Mouse (Mus musculus): ENCODE measurements around the gene Slc28a1. TPM values are rescaled to one million over a fixed set of nuclear protein-coding genes. Genes with fewer than 3 reads are reported as not detected.
"Not testable (repeated sequence)": the region's sequence is repeated elsewhere in the genome, so short reads cannot be mapped to it uniquely, and the experiment has no call there.

The Slc28a1 gene
- total RNA-seq, 2 experiments from 2014 or later = 0.19 to 0.20 TPM

DNA sequence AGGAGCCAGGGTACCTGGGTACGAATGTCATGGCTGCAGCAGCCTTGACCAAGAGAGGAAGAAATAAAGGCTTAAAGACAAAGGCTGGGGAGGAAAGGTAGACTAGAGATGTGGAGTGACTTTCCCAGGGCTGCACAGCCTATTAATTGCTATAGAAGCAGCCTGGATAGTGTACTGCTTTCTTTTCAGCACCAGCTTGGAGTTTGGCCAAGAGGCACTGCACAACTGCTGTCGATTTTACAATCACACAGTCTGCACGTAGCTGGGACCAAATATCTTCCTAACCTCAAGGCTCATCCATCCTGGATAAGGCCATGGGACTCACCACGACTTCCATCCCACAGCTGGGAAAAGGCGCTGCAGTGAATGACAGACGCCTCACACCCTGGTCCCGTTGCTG is 54.8 kb downstream of the Slc28a1 start:
- no peak for DNase-seq

DNA sequence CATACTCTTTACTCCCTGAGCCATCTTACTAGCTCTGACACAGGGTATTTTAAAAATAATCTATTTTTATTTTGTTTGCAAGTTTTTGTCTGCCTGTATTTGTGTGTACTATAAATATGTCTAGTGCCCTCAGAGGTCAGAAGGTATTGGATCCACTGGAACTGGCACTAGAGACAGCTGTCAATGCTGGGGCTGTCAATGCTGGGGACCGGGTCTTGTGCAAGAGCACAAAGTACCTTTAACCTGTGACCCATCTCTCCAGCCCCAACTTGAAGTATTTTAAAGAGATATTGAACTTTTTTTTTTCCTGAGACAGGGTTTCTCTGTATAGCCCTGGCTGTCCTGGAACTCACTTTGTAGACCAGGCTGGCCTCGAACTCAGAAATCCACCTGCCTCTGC is 59.3 kb downstream of the Slc28a1 start:
- DNase-seq = no peak

GRCm38 (mm10) chr7:81174654-81175053 is 60.1 kb downstream of the Slc28a1 start:
- no peak for DNase-seq

GRCm38 (mm10) chr7:81176187-81176769 is 61.7 kb downstream of the Slc28a1 start:
- no peak for DNase-seq

DNA sequence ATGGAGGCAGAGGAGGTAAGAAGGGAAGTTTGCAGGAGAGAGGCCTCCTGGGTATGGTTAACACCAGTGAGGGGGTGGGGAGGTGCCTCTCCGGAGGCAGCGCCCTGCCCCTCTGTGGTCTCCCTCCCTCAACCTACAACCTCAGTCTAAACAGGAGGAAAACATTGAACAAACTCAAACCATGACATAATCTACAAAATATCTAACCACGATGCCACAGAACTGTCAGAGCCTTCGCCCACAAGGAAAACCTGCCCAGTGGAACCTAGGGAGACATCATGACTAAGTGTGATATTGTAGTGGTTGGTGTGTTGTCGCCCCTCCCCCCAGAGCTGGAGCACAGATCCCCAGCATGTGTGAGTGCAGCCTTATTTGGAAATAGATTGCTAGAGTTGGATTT is 64.9 kb downstream of the Slc28a1 start:
- no peak for DNase-seq

GRCm38 (mm10) chr7:81182492-81183175 is 68.0 kb downstream of the Slc28a1 start:
- peak; percentile 48 for DNase-seq

DNA sequence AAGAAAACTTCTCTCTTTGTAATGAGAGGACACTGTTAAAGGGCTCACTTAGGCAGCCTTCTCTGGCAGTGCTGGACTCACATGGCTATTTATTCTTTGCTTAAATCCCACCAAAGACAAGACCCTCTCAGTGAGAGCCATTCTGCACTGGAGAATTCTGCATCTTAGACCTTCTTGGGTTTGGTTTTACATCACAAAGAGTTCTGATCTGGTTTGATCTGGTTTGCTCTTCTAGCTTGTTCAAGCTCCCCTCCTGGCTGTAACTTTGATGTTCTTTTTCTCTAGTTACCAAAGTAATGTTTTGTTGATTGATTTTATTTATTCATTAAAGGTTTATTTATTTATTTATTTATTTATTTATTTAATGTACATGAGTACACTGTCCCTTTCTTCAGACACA is 68.6 kb downstream of the Slc28a1 start:
- no peak for DNase-seq

GRCm38 (mm10) chr7:81184136-81184535 is 69.5 kb downstream of the Slc28a1 start:
- DNase-seq = no peak

GRCm38 (mm10) chr7:81184651-81185050 is 70.1 kb downstream of the Slc28a1 start:
- DNase-seq = no peak

- not testable (repeated sequence) for DNase-seq
These were observed 71.4 kb downstream of the Slc28a1 start for GRCm38 (mm10) chr7:81186036-81186435.

- DNase-seq = no peak
These were observed 74.6 kb downstream of the Slc28a1 start for GRCm38 (mm10) chr7:81189180-81189579.

- DNase-seq = no peak
These were observed 80.9 kb downstream of the Slc28a1 start for GRCm38 (mm10) chr7:81195509-81195908.

DNA sequence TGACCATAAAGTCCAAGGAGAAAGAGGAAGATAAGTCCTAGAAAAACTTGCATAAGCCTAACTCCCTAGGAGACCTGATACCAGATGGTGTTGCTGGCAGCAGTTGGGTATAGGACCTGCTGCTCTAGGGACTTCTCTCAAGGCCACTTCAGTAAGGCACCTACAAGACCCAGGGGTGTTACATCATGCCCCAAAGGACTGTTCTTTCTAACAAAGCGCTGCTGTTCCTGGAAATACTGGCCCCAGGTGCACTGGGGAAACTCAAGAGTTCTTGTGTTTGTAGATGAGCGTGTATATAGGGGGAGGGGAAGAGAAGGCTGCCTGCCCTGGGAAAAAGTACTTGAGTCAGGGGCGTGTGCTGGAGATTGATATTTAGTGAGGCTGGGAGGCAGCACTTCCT is 82.2 kb downstream of the Slc28a1 start:
- no peak for DNase-seq

DNA sequence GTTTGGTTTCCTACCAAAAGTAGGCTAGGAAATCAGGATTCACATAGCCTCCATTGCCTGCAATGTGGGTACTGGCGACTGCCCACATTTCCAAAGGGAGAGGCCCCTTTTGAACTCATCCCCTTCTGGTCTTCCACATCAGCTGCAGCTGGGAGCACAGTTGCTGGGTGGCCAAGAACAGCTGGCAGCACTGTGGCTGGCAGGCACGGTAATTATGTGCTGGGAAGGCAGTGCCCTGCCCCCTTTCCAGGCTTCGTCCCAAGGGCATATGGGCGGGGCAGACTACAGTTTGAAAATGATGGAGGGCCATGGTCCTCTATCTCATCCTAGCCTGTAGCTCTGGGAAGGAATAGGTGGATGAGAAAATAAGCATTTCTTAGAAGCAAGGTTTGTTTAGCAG is 83.9 kb downstream of the Slc28a1 start:
- peak; percentile 31 for DNase-seq

- no peak for DNase-seq
These were observed 84.5 kb downstream of the Slc28a1 start for GRCm38 (mm10) chr7:81199109-81199508.

- no peak for DNase-seq
These were observed 85.2 kb downstream of the Slc28a1 start for GRCm38 (mm10) chr7:81199757-81200156.

DNA sequence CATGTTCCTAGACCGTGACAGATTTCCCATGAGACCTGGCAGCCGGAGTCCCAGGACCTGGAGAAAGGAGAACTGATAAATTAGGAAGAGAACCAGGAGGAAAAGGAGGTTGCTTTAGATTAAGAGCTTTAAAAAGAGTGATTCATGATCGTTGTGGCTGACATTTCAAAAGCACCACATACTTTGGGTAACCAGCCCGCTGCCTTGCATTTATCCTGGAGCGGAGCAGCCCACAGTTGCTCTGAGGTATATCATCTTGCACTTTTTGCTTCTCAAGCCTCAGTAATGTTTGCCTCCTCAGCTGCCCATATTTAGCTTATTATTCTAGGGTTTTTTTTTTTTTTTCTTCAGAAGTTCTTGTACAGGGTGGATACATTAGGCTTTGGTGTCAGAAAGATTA is 87.8 kb downstream of the Slc28a1 start:
- no peak for DNase-seq

GRCm38 (mm10) chr7:81203576-81203975 is 89.0 kb downstream of the Slc28a1 start:
- DNase-seq = not testable (repeated sequence)

- peak; percentile 35 for DNase-seq
These were observed 94.3 kb downstream of the Slc28a1 start for GRCm38 (mm10) chr7:81208944-81209343.

DNA sequence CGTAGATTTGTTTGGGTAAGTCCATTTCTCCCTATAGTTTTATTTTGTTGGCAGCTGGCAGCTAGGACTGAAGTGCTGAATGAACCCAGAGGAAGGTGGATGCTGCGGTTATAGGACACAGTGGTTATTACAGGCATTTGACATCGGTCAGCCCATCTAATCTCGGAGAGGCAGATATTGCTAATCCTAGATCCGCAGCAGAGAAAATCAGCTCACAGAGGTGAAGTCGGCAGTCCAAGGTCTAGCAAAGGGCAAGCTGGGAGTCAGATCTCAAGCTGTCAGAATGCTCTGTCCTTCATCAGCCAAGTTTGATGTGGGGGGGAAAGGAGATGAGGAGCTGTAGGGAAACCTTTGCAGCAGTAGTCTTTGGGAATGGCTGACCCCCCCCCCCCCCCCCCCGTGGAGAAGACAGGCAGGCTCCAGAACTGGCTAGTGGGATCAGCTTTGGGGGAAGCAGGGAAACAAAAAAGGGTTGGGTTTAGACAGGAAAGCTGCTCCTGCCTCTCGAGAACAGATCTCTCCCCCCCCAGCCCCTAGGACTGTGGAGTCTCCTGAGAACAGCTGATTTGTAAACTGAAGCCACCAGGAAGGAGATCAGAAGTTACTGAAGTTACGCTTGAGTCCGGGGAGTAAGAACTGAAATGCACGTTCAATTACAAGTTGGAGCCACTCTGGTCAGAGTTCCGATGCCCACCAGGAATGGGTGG is 95.5 kb downstream of the Slc28a1 start:
- DNase-seq = no peak

GRCm38 (mm10) chr7:81211760-81212159 is 97.2 kb downstream of the Slc28a1 start:
- peak; percentile 34 for DNase-seq

DNA sequence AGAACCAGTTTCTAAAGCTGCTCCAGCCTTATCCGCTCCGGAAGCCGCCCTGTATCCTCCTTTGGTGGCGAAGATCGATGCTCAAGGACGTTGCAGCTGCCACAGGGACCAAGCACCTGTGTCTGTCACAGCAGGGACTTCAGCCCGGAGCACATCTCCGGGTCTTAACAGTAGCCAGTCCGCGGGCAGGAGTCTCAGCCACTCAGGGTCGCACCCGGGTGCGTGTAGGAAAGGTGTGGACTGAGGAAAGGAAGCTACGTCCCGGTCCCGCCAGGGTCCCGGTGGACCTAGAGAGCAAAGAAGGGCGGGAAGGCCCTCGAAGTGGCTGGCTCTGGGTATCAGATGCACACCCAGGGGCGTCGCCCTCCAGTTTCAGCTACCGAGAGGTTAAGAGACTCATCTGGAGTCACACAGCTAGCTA is 97.7 kb downstream of the Slc28a1 start:
- peak; percentile 78 for DNase-seq

DNA sequence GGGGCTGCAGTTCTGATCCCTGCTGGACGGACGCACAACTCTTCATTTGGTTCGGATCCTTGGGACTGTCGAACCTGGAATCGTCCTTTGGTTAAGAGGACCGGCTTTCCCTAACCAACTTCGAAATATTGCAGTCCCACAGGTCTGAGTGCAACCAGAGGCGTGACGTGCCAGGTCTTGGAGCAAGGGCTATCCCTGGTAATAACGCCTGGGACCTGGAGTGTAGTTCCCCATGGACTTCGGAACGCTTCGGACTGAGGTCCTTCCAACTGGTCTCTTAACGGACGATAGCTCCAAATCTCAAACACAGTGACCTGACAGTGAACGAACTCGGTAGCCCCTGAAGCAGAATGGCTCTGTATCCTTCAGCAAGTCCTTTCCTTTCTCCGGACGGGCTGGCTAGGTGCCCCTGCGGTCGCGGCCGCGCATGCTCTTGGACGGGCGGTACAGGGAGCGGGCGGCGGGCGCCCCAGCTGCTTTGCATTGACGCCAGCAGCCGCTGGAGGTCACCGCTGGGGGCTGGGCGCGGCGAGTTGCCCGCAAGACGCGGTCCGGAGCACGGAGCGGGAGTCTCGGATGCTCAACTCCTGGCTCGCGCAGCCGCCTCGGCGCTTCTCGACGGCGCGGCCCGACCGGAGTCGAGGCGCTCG is 98.2 kb downstream of the Slc28a1 start:
- peak; percentile 95 for DNase-seq

Data from gastrocnemius, postnatal 25 days (tissue).